Mouse (Mus musculus) neural tube, embryonic 13.5 days (tissue): ENCODE measurements around the gene Hoxd10. TPM values are rescaled to one million over a fixed set of nuclear protein-coding genes. Genes with fewer than 3 reads are reported as not detected.

Experiments used
- ATAC-seq: fragments of 200-750 bp; cut with Nextera tagmentation; 2 replicates; pipeline ENCODE4 v1.8.0; 2017; ENCODE audit warnings: low read depth, mild to moderate bottlenecking, moderate TSS enrichment, moderate library complexity
- H3K27ac ChIP-seq: fragments of 300-500 bp; sonication (generic); replicated peaks from 2 replicates; pipeline ENCODE4 v1.5.1; 2015; ENCODE audit warnings: moderate library complexity, mild to moderate bottlenecking, inconsistent platforms
- H3K27me3 ChIP-seq: fragments of 300-500 bp; sonication (generic); 2 replicates; pipeline ENCODE4 v1.6.1; 2015; ENCODE audit warnings: mild to moderate bottlenecking, inconsistent platforms
- H3K36me3 ChIP-seq: fragments of 300-500 bp; sonication (generic); 2 replicates; pipeline ENCODE4 v1.6.1; 2015; ENCODE audit warnings: mild to moderate bottlenecking, inconsistent platforms
- H3K4me1 ChIP-seq: fragments of 300-500 bp; sonication (generic); replicated peaks from 2 replicates; pipeline ENCODE4 v1.6.1; 2015; ENCODE audit warnings: inconsistent platforms
- H3K4me2 ChIP-seq: fragments of 300-500 bp; sonication (generic); 2 replicates; pipeline ENCODE4 v1.6.1; 2015; ENCODE audit warnings: inconsistent platforms, mild to moderate bottlenecking, moderate library complexity
- H3K4me3 ChIP-seq: fragments of 300-500 bp; sonication (generic); 2 replicates; pipeline ENCODE4 v1.5.1; 2015; ENCODE audit warnings: mild to moderate bottlenecking, inconsistent platforms
- H3K9ac ChIP-seq: fragments of 300-500 bp; sonication (generic); 2 replicates; pipeline ENCODE4 v1.6.1; 2015; ENCODE audit warnings: moderate library complexity, mild to moderate bottlenecking, inconsistent platforms
- H3K9me3 ChIP-seq: fragments of 300-500 bp; sonication (generic); 2 replicates; pipeline ENCODE4 v1.6.1; 2016; ENCODE audit warnings: inconsistent platforms
- WGBS: fragments of 180-500 bp; shearing (Covaris S2); methylation state at CpG from one replicate; pipeline ENCODE4 v1.1.7; 2015; 5-methylcytosine and 5-hydroxymethylcytosine counted together
- polyA plus RNA-seq: library from polyadenylated mRNA; unstranded; fragments of >200 nt; fragmentation: Nextera tagmentation; extraction: Ambion mirVana; gene quantifications from 2 replicates; pipeline ENCODE4 v1.2.1, GENCODE M21; 2015

Hoxd10 gene
- polyA plus RNA-seq: 87.2 and 132 TPM in 2 replicates

GRCm38 (mm10) chr2:74691022-74691951 lies at the start of gene Hoxd10:
TSS of gene Hoxd10 (plus strand) at chr2:74691924.
- under 1% methylated on average over 56 of the region's 56 CpGs for WGBS
- H3K4me3 ChIP-seq: peak within 1 kb of the TSS; percentile 61
- H3K27me3 ChIP-seq: peaks cover 97% of the 10 kb centered on the region
- H3K4me1 ChIP-seq: peaks cover 26% of the 10 kb centered on the region
- peak within 1 kb of the TSS; percentile 67 for H3K4me2 ChIP-seq
- no peaks in the 10 kb centered on the region for H3K9me3 ChIP-seq
- no peaks in the 10 kb centered on the region for H3K36me3 ChIP-seq
- peak; percentile 78 for ATAC-seq
- peak within 1 kb of the TSS; percentile 96 for H3K9ac ChIP-seq
- peak within 1 kb of the TSS; percentile 89 for H3K27ac ChIP-seq

DNA sequence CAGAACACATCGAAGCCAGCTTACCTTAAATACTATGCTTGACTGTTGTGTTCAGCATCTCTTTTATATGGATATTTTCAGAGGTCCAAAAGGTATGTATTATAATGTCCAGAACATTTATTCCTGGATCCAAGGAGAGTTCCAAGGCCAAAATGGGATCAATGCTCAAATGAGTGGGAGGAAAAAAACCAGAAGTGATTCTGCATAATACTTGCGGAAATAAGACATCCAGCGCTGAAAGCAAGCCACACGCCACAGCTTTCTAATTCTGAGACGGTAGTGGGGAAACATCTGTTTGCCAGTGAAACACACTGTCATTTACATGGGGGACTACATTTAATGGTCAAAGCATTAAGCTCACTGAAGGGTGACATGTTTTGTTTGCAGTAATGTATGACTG lies 49.3 kb upstream of the Hoxd10 start:
- Histone ChIP-seq H3K4me3 (no peak overlapping the region), H3K4me2 (no peak overlapping the region), H3K27me3 (peaks cover 44% of the 10 kb centered on the region), H3K9me3 (no peaks in the 10 kb centered on the region), H3K4me1 (no peaks in the 10 kb centered on the region), H3K9ac (no peak overlapping the region), H3K36me3 (no peaks in the 10 kb centered on the region), H3K27ac (no peak overlapping the region)
- no peak for ATAC-seq
- WGBS: 48% methylated on average over 5 of the region's 5 CpGs

DNA sequence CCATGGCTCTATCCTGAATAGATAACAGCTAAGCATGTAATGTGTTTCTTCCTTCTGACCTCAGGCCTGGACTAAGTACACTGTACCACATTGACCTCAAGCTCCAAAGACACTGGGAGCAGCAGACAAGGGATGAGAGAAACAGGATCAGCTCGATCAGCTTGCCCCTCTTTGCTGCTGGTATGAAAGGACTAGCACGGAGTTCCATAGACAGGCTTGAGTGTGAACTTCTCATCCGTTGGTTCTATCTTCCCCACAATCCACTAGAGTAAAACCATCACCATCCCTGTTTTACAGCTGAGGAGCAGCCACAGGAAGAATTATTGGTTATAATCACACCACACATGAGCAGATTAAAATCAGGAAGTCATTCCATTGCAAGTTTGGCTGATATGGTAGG lies 46.1 kb upstream of the Hoxd10 start:
- Histone ChIP-seq H3K27ac (no peak overlapping the region), H3K4me3 (no peak overlapping the region), H3K9ac (no peak overlapping the region), H3K9me3 (no peaks in the 10 kb centered on the region), H3K27me3 (peaks cover 76% of the 10 kb centered on the region), H3K4me1 (no peaks in the 10 kb centered on the region; the same call in 1 of the 2 replicates), H3K36me3 (no peaks in the 10 kb centered on the region), H3K4me2 (no peak overlapping the region)
- WGBS: 74% methylated on average over 3 of the region's 3 CpGs
- no peak for ATAC-seq

GRCm38 (mm10) chr2:74647082-74647864 lies 44.5 kb upstream of the Hoxd10 start:
- Histone ChIP-seq H3K9me3 (no peaks in the 10 kb centered on the region), H3K4me2 (no peak overlapping the region), H3K4me1 (no peaks in the 10 kb centered on the region; the same call in 1 of the 2 replicates), H3K36me3 (no peaks in the 10 kb centered on the region), H3K27me3 (peaks cover 91% of the 10 kb centered on the region), H3K9ac (no peak overlapping the region), H3K4me3 (no peak overlapping the region), H3K27ac (no peak overlapping the region)
- 16% methylated on average over 7 of the region's 7 CpGs for whole genome bisulfite sequencing
- no peak for ATAC-seq

- no peaks in the 10 kb centered on the region for H3K36me3 ChIP-seq
- no peak overlapping the region for H3K27ac ChIP-seq
- H3K4me1 ChIP-seq: peaks cover 15% of the 10 kb centered on the region
- ATAC-seq: no peak
- no peak overlapping the region for H3K9ac ChIP-seq
- H3K4me2 ChIP-seq: no peak overlapping the region
- WGBS: 34% methylated on average over 2 of the region's 2 CpGs
- no peak overlapping the region for H3K4me3 ChIP-seq
- peaks cover 89% of the 10 kb centered on the region for H3K27me3 ChIP-seq
- H3K9me3 ChIP-seq: no peaks in the 10 kb centered on the region
Measured at GRCm38 (mm10) chr2:74652996-74653340, 38.8 kb upstream of the Hoxd10 start.

- Histone ChIP-seq H3K27me3 (peaks cover 89% of the 10 kb centered on the region), H3K4me3 (no peak overlapping the region), H3K9ac (no peak overlapping the region), H3K4me2 (no peak overlapping the region), H3K4me1 (peaks cover 15% of the 10 kb centered on the region), H3K9me3 (no peaks in the 10 kb centered on the region), H3K27ac (no peak overlapping the region), H3K36me3 (no peaks in the 10 kb centered on the region)
- no peak for ATAC-seq
- WGBS: 12% methylated on average over 17 of the region's 17 CpGs
Measured at GRCm38 (mm10) chr2:74653781-74654535, 37.8 kb upstream of the Hoxd10 start.

GRCm38 (mm10) chr2:74654743-74655419 lies 36.8 kb upstream of the Hoxd10 start:
- Histone ChIP-seq H3K27ac (no peak overlapping the region), H3K36me3 (no peaks in the 10 kb centered on the region), H3K4me1 (peaks cover 15% of the 10 kb centered on the region), H3K9me3 (no peaks in the 10 kb centered on the region), H3K9ac (no peak overlapping the region), H3K27me3 (peaks cover 89% of the 10 kb centered on the region), H3K4me2 (no peak overlapping the region), H3K4me3 (no peak overlapping the region)
- 0 out of 2 replicates have a peak, but pooled peaks have one; percentile 15 for ATAC-seq
- 4% methylated on average over 20 of the region's 20 CpGs for WGBS

DNA sequence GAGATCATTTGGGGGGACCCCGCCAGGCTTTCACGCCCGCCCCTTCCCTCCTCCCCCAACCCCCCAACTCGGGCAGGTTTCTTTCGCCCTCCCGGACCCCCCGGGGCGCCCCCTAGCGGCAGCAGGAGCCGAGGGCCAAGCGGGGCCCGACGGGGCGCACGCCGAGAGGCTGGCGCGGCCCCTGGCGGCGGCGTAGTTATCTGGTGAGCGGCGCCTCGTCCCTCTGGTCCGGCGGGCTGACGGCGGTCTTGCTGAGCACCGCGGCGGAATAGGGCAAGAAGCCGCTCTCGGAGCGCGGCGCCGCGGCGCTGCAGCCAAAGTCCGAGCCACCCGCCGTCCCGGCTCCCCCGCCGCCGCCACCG lies 36.3 kb upstream of the Hoxd10 start:
- ATAC-seq: 0 out of 2 replicates have a peak, but pooled peaks have one; percentile 19
- H3K9ac ChIP-seq: 0 out of 2 replicates have a peak overlapping the region, but pooled peaks have one; percentile 50
- H3K27me3 ChIP-seq: peaks cover 89% of the 10 kb centered on the region
- no peaks in the 10 kb centered on the region for H3K36me3 ChIP-seq
- no peaks in the 10 kb centered on the region for H3K9me3 ChIP-seq
- peaks cover 15% of the 10 kb centered on the region for H3K4me1 ChIP-seq
- H3K4me3 ChIP-seq: peak overlapping the region; percentile 35
- no peak overlapping the region for H3K27ac ChIP-seq
- WGBS: under 1% methylated on average over 34 of the region's 47 CpGs
- H3K4me2 ChIP-seq: peak overlapping the region; percentile 55

DNA sequence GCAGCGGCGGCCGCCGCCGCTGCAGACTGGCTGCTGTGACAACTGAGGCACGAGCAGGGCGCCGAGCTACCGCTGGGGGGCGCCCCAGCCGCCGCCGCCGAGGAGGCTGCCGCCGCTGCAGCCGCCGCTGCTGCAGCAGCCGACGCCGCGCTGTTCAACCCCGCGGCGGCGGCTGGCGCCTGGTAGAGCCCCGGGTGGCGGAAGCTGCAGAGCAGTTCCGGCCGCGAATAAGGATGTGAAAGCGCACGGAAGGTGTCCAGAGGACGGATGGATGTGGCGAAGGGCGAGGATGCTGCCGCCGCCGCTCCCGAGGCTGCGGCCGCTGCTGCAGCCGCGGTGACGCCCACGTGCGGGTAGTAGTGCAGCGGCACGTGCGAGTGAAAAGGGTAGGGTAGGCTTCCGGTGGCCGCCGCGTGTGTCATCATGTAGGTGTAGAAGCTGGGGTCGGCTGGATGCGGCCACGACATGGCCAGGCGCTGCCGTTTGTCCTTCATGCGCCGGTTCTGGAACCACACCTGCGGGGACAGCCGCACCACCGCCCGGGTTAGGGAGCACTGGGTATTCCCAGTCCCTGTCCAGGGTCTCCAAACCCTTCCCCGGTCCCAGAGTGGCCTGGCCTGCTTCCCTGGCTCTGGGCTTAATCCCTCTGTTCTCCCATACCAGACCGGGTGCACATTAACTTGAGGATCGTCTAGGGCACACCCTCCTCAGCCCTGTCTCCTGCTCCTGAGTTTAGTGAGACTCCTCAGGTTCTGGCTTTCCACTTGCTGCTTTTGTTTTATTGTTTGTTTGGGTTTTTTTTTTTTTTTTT lies 35.7 kb upstream of the Hoxd10 start:
- no peaks in the 10 kb centered on the region for H3K9me3 ChIP-seq
- H3K36me3 ChIP-seq: no peaks in the 10 kb centered on the region
- H3K4me3 ChIP-seq: peak overlapping the region; percentile 35
- under 1% methylated on average over 62 of the region's 69 CpGs for WGBS
- no peak for ATAC-seq
- H3K4me1 ChIP-seq: peaks cover 15% of the 10 kb centered on the region
- H3K9ac ChIP-seq: peak overlapping the region; percentile 50
- H3K4me2 ChIP-seq: peak overlapping the region; percentile 55
- H3K27me3 ChIP-seq: peaks cover 89% of the 10 kb centered on the region
- H3K27ac ChIP-seq: no peak overlapping the region

GRCm38 (mm10) chr2:74656632-74657021 lies 35.1 kb upstream of the Hoxd10 start:
- H3K4me1 ChIP-seq: peaks cover 18% of the 10 kb centered on the region
- H3K36me3 ChIP-seq: no peaks in the 10 kb centered on the region
- ATAC-seq: no peak
- no peak overlapping the region for H3K27ac ChIP-seq
- no peaks in the 10 kb centered on the region for H3K9me3 ChIP-seq
- H3K9ac ChIP-seq: no peak overlapping the region
- peaks cover 90% of the 10 kb centered on the region for H3K27me3 ChIP-seq
- H3K4me3 ChIP-seq: peak overlapping the region; percentile 35; the same call in 1 of the 2 replicates
- H3K4me2 ChIP-seq: no peak overlapping the region
- under 1% methylated on average over 4 of the region's 4 CpGs for WGBS
